Mouse (Mus musculus): ENCODE measurements around the gene Tfpt.

DNA sequence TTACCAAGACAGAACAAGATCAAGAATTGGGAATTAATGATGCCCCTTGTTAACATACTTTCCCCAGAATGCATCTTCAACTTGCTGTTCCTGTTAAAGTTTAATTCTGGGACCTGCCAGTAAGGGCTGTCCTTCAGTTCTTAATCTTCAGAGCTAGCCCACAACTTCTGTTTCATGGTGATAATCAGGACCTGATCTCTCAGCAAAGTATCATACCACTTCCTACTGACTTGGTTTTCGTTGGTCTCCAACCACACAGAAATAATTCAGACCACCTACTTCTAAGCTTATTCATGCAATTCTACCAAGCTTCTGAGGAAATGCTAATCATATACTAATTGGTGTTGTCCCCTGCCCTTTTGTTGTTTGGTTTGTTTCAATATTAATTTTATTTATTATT is 57.9 kb downstream of the Tfpt start:
- TF ChIP-seq CTCF (conservative IDR thresholded peaks at IDR 0.05; ENCODE audit: low read length) (no peak), POU5F1 (IDR thresholded peaks at IDR 0.05; ENCODE audit: borderline replicate concordance, low read length) (no peak), NANOG (IDR thresholded peaks at IDR 0.05; ENCODE audit: borderline replicate concordance, low read length) (no peak)
